Mouse (Mus musculus) thymus, adult 2 months (tissue): ENCODE results near the gene Zzef1.

Source experiments
- CTCF ChIP-seq: fragments of 200-500 bp; IDR thresholded peaks from 2 replicates; pipeline ENCODE4 v1.5.1; 2012; ENCODE audit warnings: mild to moderate bottlenecking, control low read depth, low read length, moderate library complexity, borderline replicate concordance; ENCODE audit not compliant: control insufficient read depth, poor library complexity, insufficient read depth; ENCODE audit errors: extremely low read depth
- POLR2A ChIP-seq: fragments of 200-500 bp; IDR thresholded peaks from 2 replicates; pipeline ENCODE4 v1.6.1; 2012; ENCODE audit warnings: mild to moderate bottlenecking, low read length, control low read depth, moderate library complexity; ENCODE audit not compliant: control insufficient read depth, poor library complexity, insufficient read depth; ENCODE audit errors: extremely low read depth

DNA sequence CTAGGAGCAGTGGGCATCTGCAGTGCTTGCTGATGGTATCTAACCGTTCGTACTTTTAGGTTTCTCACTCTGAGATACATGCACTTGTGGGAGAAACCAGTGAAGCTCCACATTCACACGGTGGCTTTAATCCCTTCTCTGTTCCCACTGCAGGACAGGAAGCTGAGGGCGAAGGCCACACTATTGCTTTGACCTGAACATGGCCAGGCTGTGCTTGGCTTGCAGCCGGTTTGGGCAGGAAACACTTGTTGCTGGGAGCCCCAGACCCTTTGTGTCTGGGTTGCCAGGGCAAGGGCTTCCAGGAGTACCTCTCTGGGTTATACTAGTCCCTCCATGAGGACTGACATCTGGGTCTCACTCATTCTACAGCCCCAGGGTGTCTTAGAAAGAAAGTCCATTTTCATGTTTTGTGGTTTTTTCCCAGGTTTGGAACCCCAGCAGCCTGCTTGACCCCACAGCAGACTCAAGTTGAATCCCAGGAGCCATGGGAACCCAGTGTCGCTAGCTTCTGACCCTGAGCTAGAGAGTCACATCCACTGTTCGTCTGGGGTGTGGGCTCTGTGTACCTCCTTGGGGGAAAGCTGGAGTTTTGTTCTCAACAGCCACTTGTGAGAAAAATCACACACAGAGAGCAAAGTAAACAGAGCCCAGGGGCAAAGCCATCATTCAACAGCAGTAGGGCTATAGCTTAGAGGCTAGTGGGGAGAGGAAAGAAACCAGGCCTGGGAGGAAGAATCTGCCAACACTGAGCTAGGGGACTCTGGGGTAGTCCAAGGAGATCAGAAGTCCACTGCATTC lies 149.2 kb downstream of the Zzef1 start:
- TF ChIP-seq CTCF, result no peak
- TF ChIP-seq POLR2A, result no peak
